Mouse (Mus musculus) heart, embryonic 15.5 days (tissue): ENCODE data around the gene Fbxo48. TPM values are rescaled to one million over a fixed set of nuclear protein-coding genes. Genes with fewer than 3 reads are reported as not detected.

Source experiments
- ATAC-seq: fragments of 200-750 bp; cut with Nextera tagmentation; replicated peaks from 2 replicates; pipeline ENCODE4 v1.8.0; 2017; ENCODE audit warnings: low read depth, moderate TSS enrichment; ENCODE audit not compliant: insufficient number of reproducible peaks, insufficient read depth, low FRiP score
- H3K27ac ChIP-seq: fragments of 300-500 bp; sonication (generic); 2 replicates; pipeline ENCODE4 v1.5.1; 2015; ENCODE audit warnings: mild to moderate bottlenecking, inconsistent platforms
- H3K27me3 ChIP-seq: fragments of 300-500 bp; sonication (generic); 2 replicates; pipeline ENCODE4 v1.6.1; 2015; ENCODE audit warnings: inconsistent platforms
- H3K36me3 ChIP-seq: fragments of 300-500 bp; sonication (generic); 2 replicates; pipeline ENCODE4 v1.6.1; 2015; ENCODE audit warnings: mild to moderate bottlenecking, inconsistent platforms
- H3K4me1 ChIP-seq: fragments of 300-500 bp; sonication (generic); replicated peaks from 2 replicates; pipeline ENCODE4 v1.6.1; 2015; ENCODE audit warnings: inconsistent platforms
- H3K4me2 ChIP-seq: fragments of 300-500 bp; sonication (generic); 2 replicates; pipeline ENCODE4 v1.6.1; 2015; ENCODE audit warnings: inconsistent platforms, mild to moderate bottlenecking, moderate library complexity
- H3K4me3 ChIP-seq: fragments of 300-500 bp; sonication (generic); 2 replicates; pipeline ENCODE4 v1.5.1; 2015; ENCODE audit warnings: mild to moderate bottlenecking, inconsistent platforms
- H3K9ac ChIP-seq: fragments of 300-500 bp; sonication (generic); 2 replicates; pipeline ENCODE4 v1.6.1; 2015; ENCODE audit warnings: mild to moderate bottlenecking, inconsistent platforms
- H3K9me3 ChIP-seq: fragments of 300-500 bp; sonication (generic); replicated peaks from 2 replicates; pipeline ENCODE4 v1.6.1; 2016; ENCODE audit warnings: inconsistent platforms
- WGBS: fragments of 180-500 bp; shearing (Covaris S2); methylation state at CpG from one replicate; pipeline ENCODE4 v1.1.7; 2015; ENCODE audit warnings: mixed read lengths; 5-methylcytosine and 5-hydroxymethylcytosine counted together
- polyA plus RNA-seq: library from polyadenylated mRNA; unstranded; fragments of >200 nt; fragmentation: Nextera tagmentation; extraction: Ambion mirVana; gene quantifications from 2 replicates; pipeline ENCODE4 v1.2.1, GENCODE M21; 2015

Fbxo48 gene
- polyA plus RNA-seq, 1 experiment from 2014 or later = 0.77 TPM

DNA sequence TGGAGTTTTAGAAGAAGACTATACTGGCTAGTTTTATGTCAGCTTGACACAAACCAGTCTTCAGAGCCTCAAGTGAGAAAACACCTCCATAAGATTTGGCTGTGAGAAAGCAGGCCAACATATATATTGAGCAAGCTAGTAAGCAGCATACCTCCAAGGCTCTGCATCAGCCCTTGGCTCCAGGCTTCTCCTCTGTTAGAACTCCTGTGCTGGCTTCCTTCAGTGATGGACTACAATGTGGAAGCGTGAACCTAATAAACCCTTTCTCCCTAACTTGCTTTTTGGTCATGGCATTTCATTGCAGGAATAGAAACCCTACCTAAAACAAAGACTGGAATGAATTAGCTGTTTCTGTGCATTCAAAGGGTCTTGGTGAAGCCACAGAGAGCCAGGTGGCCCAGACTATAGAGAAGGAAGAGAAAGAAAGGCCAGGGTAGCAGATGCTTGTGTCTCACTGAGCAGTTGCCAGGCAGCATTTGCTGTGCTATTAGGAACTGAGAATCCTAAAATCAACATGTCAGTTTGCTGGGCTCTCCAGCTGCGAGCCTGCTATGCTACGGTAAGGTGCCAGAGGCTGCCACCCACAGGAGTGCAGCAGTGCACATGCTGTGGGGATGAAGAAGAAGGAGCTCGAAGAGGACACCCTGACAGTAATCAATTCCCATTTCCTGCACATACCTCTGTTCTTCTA lies 9.9 kb upstream of the Fbxo48 start:
- no peak overlapping the region for H3K9ac ChIP-seq
- ATAC-seq = no peak
- WGBS = 68% methylated on average over 4 of the region's 4 CpGs
- no peak overlapping the region for H3K27ac ChIP-seq
- no peak overlapping the region for H3K4me2 ChIP-seq
- peaks cover 3% of the 10 kb centered on the region; the same call in 1 of the 2 replicates for H3K4me1 ChIP-seq
- H3K36me3 ChIP-seq = no peaks in the 10 kb centered on the region
- H3K4me3 ChIP-seq = no peak overlapping the region
- H3K27me3 ChIP-seq = no peaks in the 10 kb centered on the region
- H3K9me3 ChIP-seq = no peaks in the 10 kb centered on the region

DNA sequence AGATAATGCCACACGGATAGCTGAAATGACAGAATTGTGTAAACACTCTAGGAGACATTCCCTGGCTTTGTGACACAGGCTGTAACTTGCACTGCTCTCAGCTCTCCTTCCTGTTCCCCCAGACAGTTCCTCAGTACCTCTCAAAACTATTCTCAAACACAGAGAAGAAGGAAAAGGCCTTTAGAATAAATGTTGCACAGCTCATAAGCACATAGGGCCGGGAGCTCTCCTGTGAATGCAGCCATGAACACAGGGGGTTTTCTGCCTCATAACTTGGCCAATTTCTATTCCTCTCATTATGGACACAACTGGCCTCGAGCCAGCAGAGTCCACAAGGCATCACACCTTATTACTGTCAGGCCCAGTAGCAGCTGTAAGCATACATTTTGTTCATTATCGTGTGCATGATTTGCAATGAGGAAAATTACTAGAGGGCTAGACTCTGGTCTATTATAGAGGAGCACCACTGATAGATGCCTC lies 9.2 kb upstream of the Fbxo48 start:
- no peaks in the 10 kb centered on the region for H3K36me3 ChIP-seq
- no peaks in the 10 kb centered on the region for H3K27me3 ChIP-seq
- 67% methylated on average over 4 of the region's 4 CpGs for WGBS
- no peak overlapping the region for H3K4me2 ChIP-seq
- H3K4me3 ChIP-seq = no peak overlapping the region
- no peak for ATAC-seq
- no peak overlapping the region for H3K9ac ChIP-seq
- no peaks in the 10 kb centered on the region for H3K9me3 ChIP-seq
- no peak overlapping the region for H3K27ac ChIP-seq
- peaks cover 3% of the 10 kb centered on the region; the same call in 1 of the 2 replicates for H3K4me1 ChIP-seq

DNA sequence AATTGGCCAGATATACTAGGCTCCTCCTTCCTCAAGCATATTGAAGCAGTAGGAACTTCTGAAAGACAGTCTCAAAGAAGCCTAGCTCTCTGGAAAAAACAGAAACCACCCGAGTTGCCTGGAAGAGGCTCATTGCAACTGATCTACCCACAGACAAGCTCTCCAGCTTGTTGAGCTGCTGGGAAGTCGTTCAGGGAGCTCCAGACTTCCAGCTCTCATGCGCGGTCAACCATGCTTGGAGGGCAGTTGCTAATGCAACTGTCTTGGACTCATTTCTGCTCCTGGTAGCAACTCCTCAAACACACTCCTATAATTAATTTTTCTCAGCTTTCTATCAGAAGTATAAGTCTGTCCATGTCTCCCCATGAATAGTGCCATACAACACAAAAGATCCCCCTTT lies 8.2 kb upstream of the Fbxo48 start:
- no peaks in the 10 kb centered on the region for H3K36me3 ChIP-seq
- H3K4me2 ChIP-seq = no peak overlapping the region
- no peaks in the 10 kb centered on the region for H3K27me3 ChIP-seq
- peaks cover 3% of the 10 kb centered on the region; the same call in 1 of the 2 replicates for H3K4me1 ChIP-seq
- no peak overlapping the region for H3K9ac ChIP-seq
- no peaks in the 10 kb centered on the region for H3K9me3 ChIP-seq
- H3K27ac ChIP-seq = no peak overlapping the region
- no peak for ATAC-seq
- WGBS = 81% methylated on average over 4 of the region's 4 CpGs
- no peak overlapping the region for H3K4me3 ChIP-seq

DNA sequence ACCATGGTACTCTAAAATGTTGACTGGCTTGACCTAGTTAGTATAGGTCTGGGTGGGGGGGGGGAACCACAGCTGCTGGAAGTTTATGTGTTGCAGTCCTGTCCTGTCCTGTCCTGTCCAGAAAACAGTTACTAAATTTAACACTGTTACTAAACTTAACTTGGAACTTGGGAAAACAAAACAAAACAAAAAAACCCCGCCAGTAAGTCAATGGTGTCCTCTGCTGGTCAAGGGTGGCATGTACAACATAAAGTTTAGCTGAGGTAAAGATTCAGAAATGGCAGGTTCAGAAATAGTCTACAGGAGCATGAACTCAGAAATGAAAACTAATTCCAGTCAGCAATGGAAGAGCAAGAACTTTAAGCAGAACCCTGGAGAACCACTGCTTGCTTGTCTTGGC lies 2.4 kb upstream of the Fbxo48 start:
- peaks cover 25% of the 10 kb centered on the region for H3K4me1 ChIP-seq
- no peaks in the 10 kb centered on the region for H3K27me3 ChIP-seq
- ATAC-seq = no peak
- no peak overlapping the region for H3K27ac ChIP-seq
- H3K9me3 ChIP-seq = no peaks in the 10 kb centered on the region
- 8% methylated on average over 1 of the region's 1 CpGs for WGBS
- no peak overlapping the region for H3K9ac ChIP-seq
- no peak overlapping the region for H3K4me3 ChIP-seq
- peak overlapping the region; percentile 28 for H3K4me2 ChIP-seq
- H3K36me3 ChIP-seq = no peaks in the 10 kb centered on the region

DNA sequence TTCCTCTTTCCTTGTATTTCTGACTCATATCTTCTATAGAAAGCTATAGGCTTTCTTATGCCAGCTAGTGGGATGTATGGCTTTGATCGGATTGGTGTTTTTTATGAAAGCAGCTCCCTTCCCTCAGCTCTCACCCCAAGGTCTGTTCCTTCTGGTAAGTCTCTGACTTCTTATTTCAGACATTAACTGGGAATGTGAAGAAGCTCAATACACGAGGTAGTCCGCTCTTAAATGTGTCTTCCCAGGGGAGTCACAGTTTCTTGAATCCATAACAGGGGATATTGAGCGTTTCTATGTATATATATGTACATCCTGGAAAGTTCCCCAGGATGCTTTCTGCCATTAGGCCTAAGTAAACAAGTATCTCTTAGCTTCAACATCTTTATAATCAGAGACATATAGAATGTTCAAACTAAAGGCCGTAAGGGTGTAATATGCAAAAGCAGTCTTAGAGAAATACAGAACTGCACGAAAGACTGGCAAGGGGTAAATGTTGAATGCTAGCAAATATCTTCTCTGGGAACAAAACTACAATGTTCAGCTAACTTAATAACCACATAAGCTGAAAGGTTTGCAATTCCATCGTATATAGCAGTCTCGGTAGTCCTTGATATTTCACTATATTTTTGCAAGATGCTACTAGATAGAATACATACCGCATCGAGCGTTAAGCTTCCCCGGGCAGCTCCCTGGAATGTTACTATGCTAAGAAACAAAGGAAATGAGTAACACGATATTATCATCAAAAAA lies 774 bp upstream of the Fbxo48 start:
- no peaks in the 10 kb centered on the region for H3K9me3 ChIP-seq
- 31% methylated on average over 13 of the region's 13 CpGs for WGBS
- H3K9ac ChIP-seq = peak overlapping the region; percentile 40
- no peaks in the 10 kb centered on the region for H3K27me3 ChIP-seq
- H3K27ac ChIP-seq = no peak overlapping the region
- peaks cover 25% of the 10 kb centered on the region for H3K4me1 ChIP-seq
- peak overlapping the region; percentile 70 for H3K4me3 ChIP-seq
- peak overlapping the region; percentile 86 for H3K4me2 ChIP-seq
- no peaks in the 10 kb centered on the region for H3K36me3 ChIP-seq
- ATAC-seq = no peak

DNA sequence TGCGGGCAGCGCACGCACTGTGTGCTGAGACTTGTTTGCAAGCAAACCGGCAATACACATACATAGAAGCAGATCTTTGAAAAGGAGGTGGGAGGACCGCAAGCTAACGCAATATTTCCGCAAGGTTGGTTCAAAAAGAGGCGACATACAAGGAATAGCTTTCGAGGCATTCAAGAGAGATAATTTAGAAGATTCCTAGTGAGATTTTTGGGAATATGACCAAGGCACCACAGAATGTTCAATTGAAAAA lies 511 bp downstream of the Fbxo48 start:
- WGBS = 3% methylated on average over 9 of the region's 9 CpGs
- ATAC-seq = no peak
- peaks cover 22% of the 10 kb centered on the region for H3K4me1 ChIP-seq

DNA sequence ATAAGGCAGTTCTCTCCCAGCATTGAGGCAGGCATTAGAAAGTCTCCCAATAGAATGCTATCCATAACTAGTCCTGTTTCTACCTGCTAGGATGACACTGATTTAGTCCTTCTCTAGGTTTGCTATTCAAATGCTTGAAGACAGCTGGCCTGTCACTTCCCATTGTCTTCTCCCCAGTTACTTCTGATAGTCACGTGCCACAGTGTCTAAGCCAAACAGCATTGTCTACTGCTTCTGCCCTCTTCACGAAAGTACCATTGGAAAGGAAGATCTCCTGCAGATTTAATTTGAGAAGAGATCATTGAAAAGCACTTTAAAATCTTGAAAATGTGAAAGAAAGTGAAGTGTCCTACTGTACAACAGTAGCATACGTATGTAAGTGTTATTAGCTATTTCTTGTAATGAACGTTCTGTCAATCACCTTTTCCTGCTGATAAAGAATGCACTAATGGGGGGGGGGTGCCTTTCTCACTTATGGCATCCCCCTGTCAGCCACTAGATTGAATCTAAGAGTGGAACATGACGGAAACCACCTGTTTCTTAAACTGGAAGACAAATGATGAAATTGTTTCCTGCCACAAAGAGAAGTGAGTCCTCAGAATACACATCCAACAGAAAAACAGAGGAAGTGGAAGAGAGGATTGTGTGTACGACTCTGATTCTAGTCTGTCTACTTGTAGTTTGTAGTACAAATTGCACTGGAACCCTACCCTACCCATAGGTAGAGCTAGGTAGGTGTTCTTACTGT lies 5.1 kb downstream of the Fbxo48 start:
- no peaks in the 10 kb centered on the region for H3K27me3 ChIP-seq
- ATAC-seq = no peak
- WGBS = 75% methylated on average over 6 of the region's 6 CpGs

More for the DNA sequence above, 511 bp downstream of the Fbxo48 start:
- Histone ChIP-seq H3K4me3 (peak overlapping the region; percentile 70), H3K4me2 (peak overlapping the region; percentile 86), H3K9ac (peak overlapping the region; percentile 64), H3K9me3 (no peaks in the 10 kb centered on the region), H3K36me3 (no peaks in the 10 kb centered on the region), H3K27me3 (no peaks in the 10 kb centered on the region), H3K27ac (peak overlapping the region; percentile 61)

DNA sequence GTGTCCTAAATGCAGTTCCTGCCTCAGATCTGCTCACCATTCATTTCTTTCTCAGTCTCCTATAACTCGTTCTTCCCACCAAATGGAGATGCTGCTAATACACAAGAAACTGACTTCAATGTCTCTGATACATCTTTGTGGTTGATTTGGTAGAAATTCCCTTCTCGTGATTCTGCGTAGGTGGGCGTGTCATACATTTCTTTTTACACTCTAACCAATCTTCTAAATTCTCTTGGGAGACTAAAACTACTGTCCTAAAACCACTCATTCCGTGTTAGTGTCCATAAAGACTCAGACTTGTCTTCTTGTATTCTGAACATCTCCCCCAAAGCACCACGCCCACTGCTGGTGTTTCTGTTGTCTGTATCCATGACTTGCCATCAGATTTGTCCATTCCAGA lies 5.9 kb downstream of the Fbxo48 start:
- no peak overlapping the region for H3K27ac ChIP-seq

More for the DNA sequence above, 5.1 kb downstream of the Fbxo48 start:
- Histone ChIP-seq H3K4me3 (no peak overlapping the region), H3K9me3 (no peaks in the 10 kb centered on the region), H3K9ac (no peak overlapping the region), H3K36me3 (no peaks in the 10 kb centered on the region), H3K4me1 (peaks cover 10% of the 10 kb centered on the region), H3K4me2 (no peak overlapping the region), H3K27ac (no peak overlapping the region)

DNA sequence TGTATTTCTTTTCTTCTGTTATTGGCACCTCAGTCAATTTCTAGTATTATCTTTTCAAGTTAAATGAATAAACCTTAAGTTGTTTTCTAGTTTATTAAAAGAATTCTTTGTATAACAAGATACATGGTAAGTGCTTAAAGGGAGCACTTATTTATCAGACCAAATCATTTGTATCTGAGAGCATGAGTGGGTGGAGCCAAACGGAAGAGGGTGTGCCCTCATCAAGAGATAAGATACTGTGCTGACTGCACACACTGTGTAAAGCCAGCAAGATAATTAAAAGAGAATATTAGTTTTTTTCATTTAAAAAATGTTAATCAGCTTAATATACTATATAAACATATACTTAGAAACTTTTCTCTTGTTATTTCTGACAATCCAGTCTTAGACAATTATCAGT lies 7.3 kb downstream of the Fbxo48 start:
- Histone ChIP-seq H3K27ac (no peak overlapping the region), H3K4me1 (no peaks in the 10 kb centered on the region), H3K36me3 (no peaks in the 10 kb centered on the region), H3K27me3 (no peaks in the 10 kb centered on the region), H3K4me3 (no peak overlapping the region), H3K9me3 (no peaks in the 10 kb centered on the region), H3K4me2 (no peak overlapping the region), H3K9ac (no peak overlapping the region)
- 58% methylated on average over 1 of the region's 1 CpGs for WGBS
- no peak for ATAC-seq

More for the DNA sequence above, 5.9 kb downstream of the Fbxo48 start:
- Histone ChIP-seq H3K9ac (no peak overlapping the region), H3K4me1 (peaks cover 4% of the 10 kb centered on the region; the same call in 1 of the 2 replicates), H3K4me3 (no peak overlapping the region), H3K27me3 (no peaks in the 10 kb centered on the region), H3K36me3 (no peaks in the 10 kb centered on the region), H3K4me2 (no peak overlapping the region), H3K9me3 (no peaks in the 10 kb centered on the region)
- ATAC-seq = no peak
- WGBS = 89% methylated on average over 6 of the region's 6 CpGs

DNA sequence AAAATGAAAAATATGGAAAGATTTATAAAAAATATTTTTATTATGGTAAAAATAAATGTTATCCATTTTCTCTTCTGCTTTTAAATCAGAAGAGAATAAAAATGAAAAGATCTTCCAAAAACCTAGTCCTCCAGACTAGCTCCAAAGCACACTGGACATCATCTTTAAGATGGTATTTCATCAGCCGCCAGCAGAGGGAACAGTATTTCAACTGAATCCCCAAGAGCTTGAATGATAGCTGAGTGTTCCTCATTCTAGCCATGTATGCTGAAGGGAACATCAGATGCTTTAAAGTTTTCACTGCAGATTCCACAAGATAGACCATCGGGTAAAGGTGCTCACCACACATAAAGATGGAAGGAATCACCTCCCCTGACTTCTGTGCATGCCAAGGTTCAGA lies 16.6 kb downstream of the Fbxo48 start:
- H3K4me1 ChIP-seq = no peaks in the 10 kb centered on the region
- ATAC-seq = no peak
- H3K9ac ChIP-seq = no peak overlapping the region
- H3K27me3 ChIP-seq = no peaks in the 10 kb centered on the region
- no peaks in the 10 kb centered on the region for H3K9me3 ChIP-seq
- H3K36me3 ChIP-seq = no peaks in the 10 kb centered on the region
- H3K27ac ChIP-seq = no peak overlapping the region
- H3K4me2 ChIP-seq = no peak overlapping the region
- WGBS = 26% methylated on average over 2 of the region's 2 CpGs
- no peak overlapping the region for H3K4me3 ChIP-seq

DNA sequence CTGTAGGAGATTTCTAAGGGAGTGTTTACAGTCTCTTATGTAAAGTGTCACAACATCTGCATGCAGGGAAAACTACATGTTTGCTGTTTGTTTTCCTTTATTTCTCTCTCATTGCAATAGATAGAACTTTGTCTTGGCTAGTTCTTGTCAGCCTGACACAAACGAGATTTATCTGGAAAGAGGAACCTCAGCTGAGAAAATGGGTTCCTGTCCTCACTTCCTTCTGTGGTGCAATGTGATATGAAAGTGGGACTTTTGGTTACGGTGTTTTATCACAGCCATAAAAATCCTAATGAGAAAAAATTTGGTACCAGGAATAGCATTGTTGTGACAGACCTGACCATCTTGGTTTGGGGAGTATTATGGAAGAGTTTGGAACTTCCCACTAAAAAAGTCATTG lies 18.5 kb downstream of the Fbxo48 start:
- 42% methylated on average over 2 of the region's 2 CpGs for WGBS
- Histone ChIP-seq H3K27me3 (no peaks in the 10 kb centered on the region), H3K9me3 (no peaks in the 10 kb centered on the region), H3K9ac (no peak overlapping the region), H3K4me1 (no peaks in the 10 kb centered on the region), H3K27ac (no peak overlapping the region), H3K4me3 (no peak overlapping the region), H3K36me3 (no peaks in the 10 kb centered on the region), H3K4me2 (no peak overlapping the region)
- ATAC-seq = no peak
